Mouse (Mus musculus): ENCODE data around the gene Cdkn2a. TPM values are rescaled to one million over a fixed set of nuclear protein-coding genes. Genes with fewer than 3 reads are reported as not detected.

The Cdkn2a gene
- polyA plus RNA-seq, 1 experiment: 2.5 TPM

- WGBS: 4% methylated on average over 2 of the region's 2 CpGs
- Histone ChIP-seq H3K4me1 (ENCODE audit: control insufficient read depth, insufficient read depth, insufficient read length) (peaks cover 7% of the 10 kb centered on the region), H3K4me3 (ENCODE audit: extremely low read depth, insufficient read depth, insufficient read length) (no peak overlapping the region)
These were observed 14.8 kb downstream of the Cdkn2a start for GRCm38 (mm10) chr4:89279641-89280040.

GRCm38 (mm10) chr4:89277381-89277940 lies 17.0 kb downstream of the Cdkn2a start:
- TF ChIP-seq POLR2A (IDR thresholded peaks at IDR 0.05; ENCODE audit: low read depth, low read length) (no peak), CTCF (IDR thresholded peaks at IDR 0.05; ENCODE audit: extremely low read depth, insufficient read depth, insufficient read length, insufficient replicate concordance) (no peak)
- peaks cover 37% of the 10 kb centered on the region for H3K27me3 ChIP-seq (ENCODE audit: control insufficient read depth, insufficient read depth, low read length)
- H3K4me3 ChIP-seq (ENCODE audit: extremely low read depth, insufficient read depth, insufficient read length): no peak overlapping the region
- whole genome bisulfite sequencing: 11% methylated on average over 5 of the region's 5 CpGs
- H3K36me3 ChIP-seq (ENCODE audit: control insufficient read depth, insufficient read depth, low read length): no peaks in the 10 kb centered on the region
- no peak for DNase-seq (ENCODE audit: low read depth in 1 of 2, low spot score in 2 of 2)
- H3K4me1 ChIP-seq (ENCODE audit: control insufficient read depth, insufficient read depth, insufficient read length): peaks cover 9% of the 10 kb centered on the region
- no peak overlapping the region for H3K27ac ChIP-seq (ENCODE audit: insufficient read depth, low read length)

More at GRCm38 (mm10) chr4:89279641-89280040, 14.8 kb downstream of the Cdkn2a start:
- TF ChIP-seq POLR2A (IDR thresholded peaks at IDR 0.05; ENCODE audit: low read depth, low read length): no peak
- no peak for TF ChIP-seq CTCF (IDR thresholded peaks at IDR 0.05; ENCODE audit: extremely low read depth, insufficient read depth, insufficient read length, insufficient replicate concordance)
- Histone ChIP-seq H3K36me3 (ENCODE audit: control insufficient read depth, insufficient read depth, low read length) (no peaks in the 10 kb centered on the region), H3K27ac (ENCODE audit: insufficient read depth, low read length) (no peak overlapping the region), H3K27me3 (ENCODE audit: control insufficient read depth, insufficient read depth, low read length) (peaks cover 30% of the 10 kb centered on the region)
- no peak for DNase-seq (ENCODE audit: low read depth in 1 of 2, low spot score in 2 of 2)

DNA sequence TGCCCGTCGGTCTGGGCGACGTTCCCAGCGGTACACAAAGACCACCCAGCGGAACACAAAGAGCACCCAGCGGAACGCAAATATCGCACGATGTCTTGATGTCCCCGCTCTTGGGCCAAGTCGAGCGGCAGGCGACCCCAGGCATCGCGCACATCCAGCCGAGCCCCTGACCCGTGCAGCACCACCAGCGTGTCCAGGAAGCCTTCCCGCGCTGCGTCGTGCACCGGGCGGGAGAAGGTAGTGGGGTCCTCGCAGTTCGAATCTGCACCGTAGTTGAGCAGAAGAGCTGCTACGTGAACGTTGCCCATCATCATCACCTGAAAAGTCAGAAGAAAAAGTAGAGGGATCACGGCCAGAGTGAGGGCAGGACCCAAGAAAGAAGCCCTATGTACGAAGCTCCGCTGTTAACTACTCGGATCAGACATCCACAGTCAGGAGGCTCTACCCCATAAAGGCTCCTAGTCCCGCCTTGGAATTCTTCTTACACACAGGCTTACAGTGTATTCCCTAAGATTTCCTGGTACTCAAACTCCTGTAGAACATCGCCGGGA lies 17.7 kb downstream of the Cdkn2a start:
- Histone ChIP-seq H3K4me3 (ENCODE audit: extremely low read depth, insufficient read depth, insufficient read length) (no peak overlapping the region), H3K36me3 (ENCODE audit: control insufficient read depth, insufficient read depth, low read length) (no peaks in the 10 kb centered on the region), H3K4me1 (ENCODE audit: control insufficient read depth, insufficient read depth, insufficient read length) (peaks cover 6% of the 10 kb centered on the region), H3K27me3 (ENCODE audit: control insufficient read depth, insufficient read depth, low read length) (peaks cover 32% of the 10 kb centered on the region), H3K27ac (ENCODE audit: insufficient read depth, low read length) (no peak overlapping the region)
- TF ChIP-seq CTCF (IDR thresholded peaks at IDR 0.05; ENCODE audit: extremely low read depth, insufficient read depth, insufficient read length, insufficient replicate concordance) (no peak), POLR2A (IDR thresholded peaks at IDR 0.05; ENCODE audit: low read depth, low read length) (no peak)
- WGBS: 6% methylated on average over 37 of the region's 37 CpGs
- DNase-seq (ENCODE audit: low read depth in 1 of 2, low spot score in 2 of 2): no peak

DNA sequence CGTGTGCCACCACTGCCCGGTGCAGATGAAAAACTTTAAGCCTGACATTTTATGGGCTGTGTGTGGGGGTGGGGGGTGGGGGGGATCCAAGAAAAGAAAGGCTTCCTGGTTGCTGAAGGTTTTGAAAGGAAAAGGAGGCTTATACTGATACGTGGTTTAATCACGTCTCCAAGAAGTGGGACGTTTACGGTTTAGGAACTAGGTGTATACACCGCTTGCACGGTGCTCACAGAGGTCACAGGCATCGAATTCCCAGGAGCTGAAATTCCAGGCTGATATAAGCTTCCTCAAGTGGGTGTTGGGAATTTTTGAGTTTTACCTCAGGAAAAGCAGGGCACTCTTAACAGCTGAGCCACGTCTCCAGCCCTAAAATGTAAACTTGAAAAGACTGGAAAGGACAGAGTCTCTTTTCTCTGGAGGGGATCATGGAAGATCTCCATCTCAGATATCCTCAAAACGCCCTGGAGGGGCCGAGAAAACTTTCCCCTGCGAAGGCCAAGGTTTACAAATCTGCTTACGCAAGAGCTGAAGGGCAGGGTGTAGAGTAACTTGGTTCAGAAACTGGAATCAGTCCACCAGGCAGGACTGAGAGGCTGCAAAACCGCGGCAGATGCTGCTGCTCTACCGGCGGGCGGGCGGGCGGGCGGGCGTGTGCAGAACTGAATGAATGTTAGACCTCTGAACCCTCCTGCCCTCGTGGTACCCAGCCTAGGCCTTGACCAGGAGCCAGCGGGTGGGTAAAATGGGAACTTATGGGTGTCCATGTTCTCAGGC lies 18.5 kb downstream of the Cdkn2a start:
- TF ChIP-seq POLR2A (IDR thresholded peaks at IDR 0.05; ENCODE audit: low read depth, low read length) (no peak), CTCF (IDR thresholded peaks at IDR 0.05; ENCODE audit: extremely low read depth, insufficient read depth, insufficient read length, insufficient replicate concordance) (no peak)
- no peak overlapping the region for H3K27ac ChIP-seq (ENCODE audit: insufficient read depth, low read length)
- H3K27me3 ChIP-seq (ENCODE audit: control insufficient read depth, insufficient read depth, low read length): peaks cover 32% of the 10 kb centered on the region
- DNase-seq (ENCODE audit: low read depth in 1 of 2, low spot score in 2 of 2): no peak
- WGBS: 8% methylated on average over 25 of the region's 25 CpGs
- no peak overlapping the region for H3K4me3 ChIP-seq (ENCODE audit: extremely low read depth, insufficient read depth, insufficient read length)
- H3K36me3 ChIP-seq (ENCODE audit: control insufficient read depth, insufficient read depth, low read length): no peaks in the 10 kb centered on the region
- peaks cover 6% of the 10 kb centered on the region; the same call in 1 of the 2 replicates for H3K4me1 ChIP-seq (ENCODE audit: control insufficient read depth, insufficient read depth, insufficient read length)

- Histone ChIP-seq H3K4me3 (ENCODE audit: extremely low read depth, insufficient read depth, insufficient read length) (no peak overlapping the region), H3K36me3 (ENCODE audit: control insufficient read depth, insufficient read depth, low read length) (no peaks in the 10 kb centered on the region), H3K27me3 (ENCODE audit: control insufficient read depth, insufficient read depth, low read length) (peaks cover 32% of the 10 kb centered on the region), H3K4me1 (ENCODE audit: control insufficient read depth, insufficient read depth, insufficient read length) (peaks cover 6% of the 10 kb centered on the region; the same call in 1 of the 2 replicates), H3K27ac (ENCODE audit: insufficient read depth, low read length) (no peak overlapping the region)
- 7% methylated on average over 24 of the region's 24 CpGs for WGBS
- no peak for DNase-seq (ENCODE audit: low read depth in 1 of 2, low spot score in 2 of 2)
- TF ChIP-seq POLR2A (IDR thresholded peaks at IDR 0.05; ENCODE audit: low read depth, low read length) (no peak), CTCF (IDR thresholded peaks at IDR 0.05; ENCODE audit: extremely low read depth, insufficient read depth, insufficient read length, insufficient replicate concordance) (no peak)
These were observed 19.5 kb downstream of the Cdkn2a start for GRCm38 (mm10) chr4:89274829-89275548.

DNA sequence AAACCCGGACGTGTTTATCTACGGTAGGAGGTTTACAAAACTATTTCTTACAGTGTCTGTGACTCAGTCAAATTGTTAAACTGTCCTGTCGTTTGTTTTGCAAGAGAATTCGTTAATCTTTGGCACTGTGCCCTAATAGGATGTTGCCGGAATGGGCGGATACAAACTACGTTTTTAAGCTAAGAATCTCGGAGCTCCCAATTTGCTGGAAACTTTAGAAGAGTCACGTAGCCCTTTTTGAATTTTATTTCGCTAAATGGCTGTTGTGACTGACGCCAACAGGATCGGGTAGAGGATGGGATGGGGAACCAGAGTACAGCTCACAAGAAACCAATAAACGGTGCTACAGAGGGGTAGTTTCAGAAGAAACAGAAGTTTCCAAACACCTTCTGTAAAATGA lies 20.4 kb downstream of the Cdkn2a start:
- peaks cover 6% of the 10 kb centered on the region; the same call in 1 of the 2 replicates for H3K4me1 ChIP-seq (ENCODE audit: control insufficient read depth, insufficient read depth, insufficient read length)
- no peak for TF ChIP-seq CTCF (IDR thresholded peaks at IDR 0.05; ENCODE audit: extremely low read depth, insufficient read depth, insufficient read length, insufficient replicate concordance)
- no peak for TF ChIP-seq POLR2A (IDR thresholded peaks at IDR 0.05; ENCODE audit: low read depth, low read length)
- H3K27ac ChIP-seq (ENCODE audit: insufficient read depth, low read length): no peak overlapping the region
- H3K27me3 ChIP-seq (ENCODE audit: control insufficient read depth, insufficient read depth, low read length): peaks cover 30% of the 10 kb centered on the region
- WGBS: 3% methylated on average over 14 of the region's 14 CpGs
- no peak for DNase-seq (ENCODE audit: low read depth in 1 of 2, low spot score in 2 of 2)
- H3K36me3 ChIP-seq (ENCODE audit: control insufficient read depth, insufficient read depth, low read length): no peaks in the 10 kb centered on the region
- no peak overlapping the region for H3K4me3 ChIP-seq (ENCODE audit: extremely low read depth, insufficient read depth, insufficient read length)

All from spleen, adult 2 months (tissue).